Mouse (Mus musculus): ENCODE results near the gene Cdc27.

DNA sequence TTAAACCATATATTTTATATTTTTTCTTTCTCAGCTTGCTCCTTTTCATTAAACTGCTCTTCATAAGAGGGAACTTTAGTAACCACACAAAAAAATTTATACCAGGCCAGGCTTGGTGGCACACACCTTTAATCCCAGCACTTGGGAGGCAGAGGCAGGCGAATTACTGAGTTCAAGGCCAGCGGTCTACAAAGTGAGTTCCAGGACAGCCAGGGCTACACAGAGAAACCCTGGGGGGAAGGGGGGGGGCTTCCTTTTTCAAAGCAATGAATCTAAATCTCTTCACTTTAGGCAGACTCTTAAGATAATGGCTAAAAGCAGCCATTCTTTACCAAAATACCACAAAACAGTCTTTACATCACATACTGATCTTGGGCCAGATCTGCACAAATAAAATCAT, 90.7 kb downstream of the Cdc27 start:
- no peak for TF ChIP-seq CTCF (IDR thresholded peaks at IDR 0.05)
- TF ChIP-seq EP300 (IDR thresholded peaks at IDR 0.05; ENCODE audit: insufficient read depth, low read depth, low read length), result no peak
